Mouse (Mus musculus) urinary bladder, postnatal 14 days (tissue): ENCODE measurements around the gene Twnk.

Experiments
- DNase-seq: peaks from one replicate; pipeline ENCODE4 v3.0.0; 2021; ENCODE audit warnings: low spot score

Gene Twnk

DNA sequence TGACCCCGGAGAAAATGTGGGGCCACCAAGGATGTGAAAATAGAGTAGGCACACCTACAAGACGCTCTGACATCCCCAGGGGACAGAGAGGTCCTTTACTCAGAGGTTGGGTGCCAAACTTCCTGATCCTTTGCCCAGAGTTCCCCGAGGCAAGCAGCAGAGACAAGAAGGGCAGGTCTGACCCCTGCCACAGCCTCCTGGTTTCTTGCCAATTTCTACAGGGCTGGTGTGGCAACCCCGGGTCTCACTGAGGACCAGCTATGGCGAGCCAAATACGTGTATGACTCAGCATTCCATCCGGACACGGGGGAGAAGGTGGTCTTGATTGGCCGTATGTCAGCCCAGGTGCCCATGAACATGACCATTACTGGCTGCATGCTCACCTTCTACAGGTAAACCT is 44.1 kb downstream of the Twnk start:
- DNase-seq = no peak

DNA sequence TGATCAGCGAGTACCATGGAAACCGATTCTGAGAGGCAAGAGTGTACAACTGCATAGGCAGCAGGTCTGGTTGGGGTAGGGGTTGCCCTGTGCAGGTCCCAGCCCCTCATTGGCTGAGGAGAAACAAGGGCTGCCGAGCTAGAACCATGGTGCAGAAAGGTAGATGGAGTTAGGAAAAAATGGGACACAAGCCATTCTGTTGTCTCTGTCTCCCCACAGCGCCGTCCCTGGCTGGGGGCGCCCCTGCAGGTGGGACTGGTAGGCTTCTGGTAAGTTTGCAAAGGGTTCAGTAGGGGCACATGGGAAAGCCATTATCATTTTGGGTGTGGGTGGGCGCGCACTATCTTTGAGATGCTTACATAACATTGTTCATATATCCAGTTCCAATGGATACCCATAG is 48.0 kb downstream of the Twnk start:
- DNase-seq = no peak

DNA sequence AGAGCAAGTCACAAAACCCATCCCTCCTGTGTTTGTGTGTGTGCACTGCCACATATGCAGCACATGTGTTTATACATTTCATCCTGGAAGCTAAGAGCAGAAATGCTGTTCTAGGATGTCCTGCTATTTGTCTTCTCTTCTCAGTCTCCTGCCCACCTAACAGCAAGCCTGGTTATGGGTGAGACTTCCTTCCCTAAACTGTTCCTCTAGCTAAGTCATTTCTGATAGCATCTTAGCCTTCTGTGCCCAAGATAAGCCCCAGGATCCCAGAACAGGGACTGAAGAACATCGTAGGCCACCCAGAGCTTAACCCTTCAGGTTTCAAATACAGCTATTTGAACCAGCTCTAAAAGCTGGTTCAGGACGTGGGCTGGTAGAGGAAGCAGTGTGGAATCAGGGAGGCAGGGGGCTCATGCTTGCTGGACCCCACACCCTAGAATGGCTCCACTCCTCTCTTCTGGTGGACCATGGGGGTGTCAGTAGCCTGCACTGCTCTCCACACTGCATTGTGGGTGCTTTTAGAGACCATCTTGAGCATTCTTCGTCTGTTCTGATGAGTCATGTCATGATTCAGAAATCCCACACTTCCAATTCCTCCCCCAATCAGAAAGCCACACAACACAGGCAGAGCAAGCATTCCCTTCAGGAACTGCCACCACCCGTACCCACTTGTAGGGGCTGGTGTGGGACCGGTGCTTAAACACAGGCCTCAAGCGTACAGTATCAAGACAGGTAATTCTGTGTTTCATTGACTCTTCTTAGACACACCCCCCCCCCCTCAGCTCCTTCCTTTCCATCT is 49.6 kb downstream of the Twnk start:
- no peak for DNase-seq

DNA sequence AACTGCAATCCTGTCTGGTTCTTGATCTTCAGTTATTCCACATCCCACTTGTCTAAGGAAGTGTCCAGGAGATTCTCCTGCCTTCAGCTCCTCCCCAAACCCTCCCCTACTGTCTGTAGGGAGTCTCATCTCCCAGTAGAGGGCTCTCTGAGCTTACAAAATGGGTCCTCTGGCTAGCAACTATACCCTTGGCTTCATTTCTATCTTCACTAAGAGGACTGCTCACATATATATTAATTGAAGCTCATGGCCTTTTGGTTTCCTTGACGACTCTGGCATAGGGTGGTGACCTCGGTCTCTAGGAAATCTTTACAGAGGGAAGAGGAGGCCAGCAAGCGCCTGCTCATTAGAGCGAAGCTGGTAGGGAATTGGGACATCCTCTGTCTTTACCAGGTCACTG is 50.9 kb downstream of the Twnk start:
- DNase-seq = no peak

DNA sequence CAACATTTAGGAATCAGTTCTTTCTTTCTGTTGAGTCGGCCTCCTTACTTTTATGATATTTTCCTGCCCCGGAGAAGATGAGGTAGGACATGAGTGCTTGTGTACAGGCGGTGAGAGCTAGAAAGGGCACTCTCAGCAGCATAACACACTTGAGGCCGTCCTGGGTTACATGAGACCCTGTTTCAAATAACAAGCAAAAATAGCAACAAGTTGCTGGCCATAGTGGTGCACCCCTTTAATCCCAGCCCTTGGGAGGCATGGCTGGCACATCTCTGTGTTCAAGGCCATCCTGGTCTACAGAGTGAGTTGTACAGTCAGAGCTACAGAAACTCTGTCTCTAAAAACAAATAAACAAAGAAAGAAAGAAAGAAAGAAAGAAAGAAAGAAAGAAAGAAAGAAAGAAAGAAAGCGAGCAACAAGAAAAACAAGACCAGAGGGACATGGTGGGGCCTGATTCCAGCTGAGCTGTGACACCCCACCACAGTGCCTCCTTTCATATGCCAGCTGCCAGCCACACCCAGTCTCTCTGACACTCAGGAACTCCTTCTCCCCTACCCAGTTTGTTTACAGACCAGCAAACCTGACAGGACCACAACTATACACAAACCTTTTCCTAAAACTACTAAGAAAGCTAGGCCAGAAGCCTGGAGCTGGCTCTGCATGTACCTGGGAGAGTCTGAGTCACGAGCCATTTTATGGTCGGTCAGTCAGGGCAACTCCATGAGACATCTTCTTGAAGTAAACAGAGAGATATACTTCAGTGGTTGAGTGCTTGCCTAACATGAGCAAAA is 51.6 kb downstream of the Twnk start:
- DNase-seq = no peak

DNA sequence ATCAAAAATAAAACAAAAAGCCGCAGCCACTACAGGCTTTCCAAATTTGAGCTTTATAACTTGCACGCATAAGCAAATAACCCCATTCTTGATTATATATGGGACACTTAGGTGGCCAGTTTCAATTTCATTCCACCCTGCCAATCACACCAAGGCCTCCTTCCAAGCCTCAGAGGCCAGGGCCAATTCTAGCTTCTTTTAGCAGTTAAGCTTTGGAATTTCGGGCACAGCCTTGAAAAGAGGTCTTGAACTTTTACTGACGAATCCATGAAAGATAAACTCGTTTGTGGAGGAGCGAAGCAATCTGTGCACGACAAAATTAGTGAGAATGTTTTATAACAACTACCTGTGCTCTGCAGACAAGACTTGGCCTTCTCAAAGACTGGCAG is 52.3 kb downstream of the Twnk start:
- DNase-seq = no peak

DNA sequence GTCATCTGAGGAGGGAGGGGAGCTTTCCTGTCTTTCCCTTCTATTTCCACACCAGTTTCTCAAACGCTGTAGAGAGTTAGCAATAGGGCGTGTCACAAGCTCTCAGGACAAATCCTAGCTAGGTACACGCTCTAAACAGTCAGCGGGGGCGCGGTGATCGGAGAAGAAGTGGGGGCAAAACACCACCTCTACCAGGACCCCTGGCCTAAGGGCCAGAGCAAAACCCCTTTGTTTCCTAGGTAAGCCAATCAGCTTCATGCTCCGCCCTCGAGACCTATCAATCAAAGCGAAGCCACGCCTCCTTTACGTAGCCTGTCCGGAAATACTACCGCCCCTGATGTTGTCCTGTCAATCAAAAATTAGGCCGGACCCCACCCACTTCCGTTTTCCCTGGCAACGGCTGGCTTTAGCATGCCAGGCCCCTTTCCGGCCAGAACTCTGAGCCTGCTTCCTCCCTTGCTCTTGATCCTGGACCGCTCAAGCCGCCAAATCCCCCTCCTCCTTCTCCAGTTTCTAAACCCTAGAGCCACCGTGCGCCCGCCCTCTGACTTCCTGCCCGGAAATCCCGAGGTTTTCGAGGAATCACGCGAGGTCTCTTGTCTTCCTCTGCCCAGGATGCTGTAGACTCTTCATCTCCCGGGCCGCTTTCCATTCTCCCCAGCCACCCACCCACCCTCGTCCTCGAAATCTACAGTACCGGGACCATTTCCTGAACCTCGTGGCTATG is 52.8 kb downstream of the Twnk start:
- DNase-seq = peak; percentile 95

DNA sequence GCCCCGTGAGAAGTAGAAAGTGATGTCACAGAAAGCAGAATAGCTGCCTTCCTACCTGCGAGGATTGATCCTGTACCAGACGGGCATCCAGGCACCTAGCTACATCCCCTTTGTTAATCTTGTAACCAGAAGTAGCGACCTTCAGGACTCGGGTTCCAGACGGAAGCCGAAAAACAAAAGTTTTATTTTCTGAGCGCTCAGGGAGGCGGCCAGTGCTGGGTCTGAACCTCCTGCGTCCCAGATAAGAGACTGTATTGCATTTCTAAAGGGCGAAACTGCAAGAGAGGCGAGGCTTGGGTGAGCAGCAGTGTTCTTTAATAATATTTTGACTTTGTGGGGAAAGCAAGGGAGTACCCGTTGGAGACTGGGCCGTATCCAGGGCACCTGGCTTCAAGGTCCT is 53.4 kb downstream of the Twnk start:
- DNase-seq = no peak
